Mouse (Mus musculus): ENCODE results near the gene Opcml. TPM values are rescaled to one million over a fixed set of nuclear protein-coding genes. Genes with fewer than 3 reads are reported as not detected.

The Opcml gene
- total and polyA plus RNA-seq, 3 experiments: 0.82 TPM; not detected in 2

GRCm38 (mm10) chr9:27800992-27801391, 10.4 kb downstream of the Opcml start:
- ATAC-seq (ENCODE audit: extremely low read depth, insufficient number of reproducible peaks, low FRiP score, poor library complexity, severe bottlenecking) (no peak), DNase-seq (ENCODE audit: low spot score) (no peak)
- TF ChIP-seq GATA2 (IDR thresholded peaks at IDR 0.05; ENCODE audit: borderline replicate concordance, low read depth, low read length) (no peak), POLR2AphosphoS5 (IDR thresholded peaks at IDR 0.05; ENCODE audit: insufficient replicate concordance, low read depth, low read length) (no peak)
- H3K9me3 ChIP-seq (replicated peaks): peaks cover 5% of the 10 kb centered on the region
- no peaks in the 10 kb centered on the region for H3K27me3 ChIP-seq (ENCODE audit: insufficient read depth, low read length)
- H3K36me3 ChIP-seq (replicated peaks): no peaks in the 10 kb centered on the region
- no peaks in the 10 kb centered on the region; the same call in 1 of the 2 replicates for H3K4me1 ChIP-seq (ENCODE audit: insufficient read depth, low read depth, low read length)
- no peak overlapping the region for H3K4me3 ChIP-seq (ENCODE audit: low read depth, low read length)

- DNase-seq (ENCODE audit: low spot score): no peak
- no peak for TF ChIP-seq CTCF (IDR thresholded peaks at IDR 0.05; ENCODE audit: low read depth, low read length)
- TF ChIP-seq POLR2AphosphoS5 (IDR thresholded peaks at IDR 0.05; ENCODE audit: insufficient replicate concordance, low read depth, low read length): no peak
- no peak for TF ChIP-seq GATA2 (IDR thresholded peaks at IDR 0.05; ENCODE audit: borderline replicate concordance, low read depth, low read length)
Observed at GRCm38 (mm10) chr9:27801807-27802206, 11.2 kb downstream of the Opcml start.

DNA sequence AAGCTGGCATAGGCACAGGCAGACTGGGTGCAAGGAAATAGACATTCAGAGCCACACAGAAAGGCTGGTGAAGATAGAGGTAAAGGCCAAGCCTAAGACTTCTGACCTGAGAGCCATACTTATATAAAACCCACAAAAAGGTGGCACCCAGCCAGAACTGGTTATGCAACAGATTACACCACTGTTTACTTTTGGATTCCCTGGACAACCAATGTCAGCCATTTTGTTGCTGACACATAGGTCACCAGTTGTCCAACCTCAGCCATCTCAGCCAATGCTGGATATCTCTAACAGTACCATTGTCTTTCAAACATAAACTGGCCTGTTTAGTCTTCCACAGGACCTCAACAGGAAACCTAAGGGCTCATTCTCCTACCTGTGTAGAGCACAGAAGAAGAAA, 11.8 kb downstream of the Opcml start:
- Histone ChIP-seq H3K4me3 (ENCODE audit: low read depth, low read length) (no peak overlapping the region), H3K36me3 (replicated peaks) (no peaks in the 10 kb centered on the region), H3K4me1 (ENCODE audit: insufficient read depth, low read depth, low read length) (no peaks in the 10 kb centered on the region), H3K27me3 (ENCODE audit: insufficient read depth, low read length) (no peaks in the 10 kb centered on the region), H3K9me3 (replicated peaks) (no peaks in the 10 kb centered on the region; the same call in 1 of the 2 replicates)
- ATAC-seq (ENCODE audit: extremely low read depth, insufficient number of reproducible peaks, low FRiP score, poor library complexity, severe bottlenecking) (no peak), DNase-seq (ENCODE audit: low spot score) (no peak)
- TF ChIP-seq POLR2AphosphoS5 (IDR thresholded peaks at IDR 0.05; ENCODE audit: insufficient replicate concordance, low read depth, low read length): no peak
- no peak for TF ChIP-seq CTCF (IDR thresholded peaks at IDR 0.05; ENCODE audit: low read depth, low read length)
- TF ChIP-seq GATA1 (IDR thresholded peaks at IDR 0.05; ENCODE audit: borderline replicate concordance, low read length): no peak
- TF ChIP-seq GATA2 (IDR thresholded peaks at IDR 0.05; ENCODE audit: borderline replicate concordance, low read depth, low read length): no peak
- no peak for TF ChIP-seq TAL1 (conservative IDR thresholded peaks at IDR 0.05; ENCODE audit: low read depth, low read length)

More at GRCm38 (mm10) chr9:27801807-27802206, 11.2 kb downstream of the Opcml start:
- Histone ChIP-seq H3K9me3 (replicated peaks) (no peaks in the 10 kb centered on the region; the same call in 1 of the 2 replicates), H3K4me3 (ENCODE audit: low read depth, low read length) (no peak overlapping the region), H3K36me3 (replicated peaks) (no peaks in the 10 kb centered on the region), H3K4me1 (ENCODE audit: insufficient read depth, low read depth, low read length) (no peaks in the 10 kb centered on the region), H3K27me3 (ENCODE audit: insufficient read depth, low read length) (no peaks in the 10 kb centered on the region)
- ATAC-seq (ENCODE audit: extremely low read depth, insufficient number of reproducible peaks, low FRiP score, poor library complexity, severe bottlenecking): no peak

DNA sequence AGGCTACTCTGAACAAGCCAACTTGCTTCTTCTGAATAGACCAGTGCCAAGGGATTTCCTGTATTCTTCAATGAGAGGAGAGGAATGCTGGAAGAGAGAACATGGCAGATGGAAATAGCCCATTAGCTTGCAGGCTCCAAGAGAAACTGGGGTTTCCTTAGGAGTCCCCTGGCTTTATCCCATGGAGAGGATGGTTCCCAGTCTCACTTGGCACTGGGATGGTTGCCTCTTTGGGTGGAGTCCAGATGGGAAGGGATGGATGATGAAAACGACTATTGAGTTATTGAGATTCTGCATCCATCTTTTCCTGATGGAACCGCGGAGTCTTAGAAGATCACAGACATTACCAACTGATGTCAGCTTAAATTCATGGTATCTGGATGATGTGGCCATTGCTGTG, 13.9 kb downstream of the Opcml start:
- ATAC-seq (ENCODE audit: extremely low read depth, insufficient number of reproducible peaks, low FRiP score, poor library complexity, severe bottlenecking) (no peak), DNase-seq (ENCODE audit: low spot score) (no peak)
- no peak for TF ChIP-seq TAL1 (conservative IDR thresholded peaks at IDR 0.05; ENCODE audit: low read depth, low read length)
- H3K4me1 ChIP-seq (ENCODE audit: insufficient read depth, low read depth, low read length): no peaks in the 10 kb centered on the region
- H3K9me3 ChIP-seq (replicated peaks): no peaks in the 10 kb centered on the region
- no peak overlapping the region for H3K4me3 ChIP-seq (ENCODE audit: low read depth, low read length)
- H3K27me3 ChIP-seq (ENCODE audit: insufficient read depth, low read length): no peaks in the 10 kb centered on the region
- no peaks in the 10 kb centered on the region for H3K36me3 ChIP-seq (replicated peaks)

DNA sequence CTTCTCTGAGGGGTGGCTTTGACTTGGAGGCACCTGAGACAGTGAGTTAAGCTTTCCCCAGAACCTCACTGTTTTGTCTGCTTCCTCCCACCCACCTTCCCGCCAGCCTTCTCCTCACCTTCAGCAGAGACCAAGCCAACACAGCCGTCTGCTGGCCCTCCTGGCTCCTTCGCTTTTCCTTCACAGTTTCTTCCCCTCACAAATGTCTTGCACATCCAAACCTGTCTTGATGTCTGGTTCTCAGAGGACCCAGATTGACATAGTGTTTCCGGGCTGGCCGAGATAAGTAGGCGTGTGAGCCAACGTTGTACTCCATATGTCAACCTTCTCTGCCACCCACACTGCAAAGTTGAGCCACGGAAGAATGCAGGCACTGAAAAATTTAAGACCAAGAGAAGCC, 19.2 kb downstream of the Opcml start:
- TF ChIP-seq TAL1 (conservative IDR thresholded peaks at IDR 0.05; ENCODE audit: low read depth, low read length) (no peak), GATA2 (IDR thresholded peaks at IDR 0.05; ENCODE audit: borderline replicate concordance, low read depth, low read length) (no peak), CTCF (IDR thresholded peaks at IDR 0.05; ENCODE audit: low read depth, low read length) (no peak), GATA1 (IDR thresholded peaks at IDR 0.05; ENCODE audit: borderline replicate concordance, low read length) (no peak), POLR2AphosphoS5 (IDR thresholded peaks at IDR 0.05; ENCODE audit: insufficient replicate concordance, low read depth, low read length) (no peak)
- H3K4me1 ChIP-seq (ENCODE audit: insufficient read depth, low read depth, low read length): no peaks in the 10 kb centered on the region
- no peak for DNase-seq (ENCODE audit: low spot score)
- H3K36me3 ChIP-seq (replicated peaks): no peaks in the 10 kb centered on the region
- no peak for ATAC-seq (ENCODE audit: extremely low read depth, insufficient number of reproducible peaks, low FRiP score, poor library complexity, severe bottlenecking)
- no peaks in the 10 kb centered on the region for H3K9me3 ChIP-seq (replicated peaks)
- no peaks in the 10 kb centered on the region for H3K27me3 ChIP-seq (ENCODE audit: insufficient read depth, low read length)
- no peak overlapping the region for H3K4me3 ChIP-seq (ENCODE audit: low read depth, low read length)

DNA sequence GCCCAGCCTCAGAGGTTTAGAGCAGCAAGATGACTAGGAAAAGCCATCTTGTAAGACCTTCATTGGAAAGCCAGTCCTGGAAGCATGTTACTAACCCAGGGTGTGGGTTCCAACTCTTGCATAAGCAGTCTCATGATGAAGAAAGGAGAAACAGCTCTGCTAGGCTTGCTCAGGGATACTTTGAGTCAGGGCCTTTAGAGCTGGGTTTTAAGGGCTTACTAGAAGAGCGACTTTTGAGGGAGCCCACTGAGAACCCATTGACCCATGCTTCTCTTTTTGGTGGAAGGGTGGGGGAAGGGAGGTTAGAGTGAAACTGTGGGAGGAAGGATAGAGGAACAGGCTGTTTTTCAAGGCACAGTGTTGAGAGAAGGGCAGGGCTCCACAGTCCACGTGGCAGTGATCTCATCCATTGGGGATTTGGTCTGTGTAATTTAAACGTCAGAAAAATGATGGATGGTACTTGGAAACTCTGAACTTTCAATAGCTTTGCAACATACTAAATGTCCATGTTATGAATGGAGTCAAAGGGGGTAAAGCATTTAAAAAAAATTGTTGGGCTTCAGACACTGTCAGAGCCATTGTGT, 22.7 kb downstream of the Opcml start:
- Histone ChIP-seq H3K4me1 (ENCODE audit: insufficient read depth, low read depth, low read length) (no peaks in the 10 kb centered on the region), H3K27me3 (ENCODE audit: insufficient read depth, low read length) (no peaks in the 10 kb centered on the region), H3K4me3 (ENCODE audit: low read depth, low read length) (no peak overlapping the region), H3K9me3 (replicated peaks) (no peaks in the 10 kb centered on the region), H3K36me3 (replicated peaks) (no peaks in the 10 kb centered on the region)
- TF ChIP-seq CTCF (IDR thresholded peaks at IDR 0.05; ENCODE audit: low read depth, low read length) (no peak), GATA1 (IDR thresholded peaks at IDR 0.05; ENCODE audit: borderline replicate concordance, low read length) (no peak), TAL1 (conservative IDR thresholded peaks at IDR 0.05; ENCODE audit: low read depth, low read length) (no peak), GATA2 (IDR thresholded peaks at IDR 0.05; ENCODE audit: borderline replicate concordance, low read depth, low read length) (no peak), POLR2AphosphoS5 (IDR thresholded peaks at IDR 0.05; ENCODE audit: insufficient replicate concordance, low read depth, low read length) (no peak)
- DNase-seq (ENCODE audit: low spot score) (no peak), ATAC-seq (ENCODE audit: extremely low read depth, insufficient number of reproducible peaks, low FRiP score, poor library complexity, severe bottlenecking) (no peak)

GRCm38 (mm10) chr9:27814161-27814560, 23.6 kb downstream of the Opcml start:
- ATAC-seq (ENCODE audit: extremely low read depth, insufficient number of reproducible peaks, low FRiP score, poor library complexity, severe bottlenecking): no peak
- no peaks in the 10 kb centered on the region for H3K4me1 ChIP-seq (ENCODE audit: insufficient read depth, low read depth, low read length)

More at GRCm38 (mm10) chr9:27814161-27814560, 23.6 kb downstream of the Opcml start:
- no peak for TF ChIP-seq POLR2AphosphoS5 (IDR thresholded peaks at IDR 0.05; ENCODE audit: insufficient replicate concordance, low read depth, low read length)
- no peak for TF ChIP-seq GATA2 (IDR thresholded peaks at IDR 0.05; ENCODE audit: borderline replicate concordance, low read depth, low read length)
- TF ChIP-seq GATA1 (IDR thresholded peaks at IDR 0.05; ENCODE audit: borderline replicate concordance, low read length): no peak
- TF ChIP-seq CTCF (IDR thresholded peaks at IDR 0.05; ENCODE audit: low read depth, low read length): no peak
- no peak for TF ChIP-seq TAL1 (conservative IDR thresholded peaks at IDR 0.05; ENCODE audit: low read depth, low read length)
- no peaks in the 10 kb centered on the region for H3K27me3 ChIP-seq (ENCODE audit: insufficient read depth, low read length)
- H3K4me3 ChIP-seq (ENCODE audit: low read depth, low read length): no peak overlapping the region
- no peak for DNase-seq (ENCODE audit: low spot score)
- H3K36me3 ChIP-seq (replicated peaks): no peaks in the 10 kb centered on the region
- no peaks in the 10 kb centered on the region for H3K9me3 ChIP-seq (replicated peaks)

Data from G1E (cell line).